Mouse (Mus musculus) ovary, postnatal 10 days (tissue): ENCODE measurements around the gene Fam120b.
A peak's percentile ranks its signal among the peaks of the same experiment; 100 is the strongest.
"Not testable (repeated sequence)": the region's sequence is repeated elsewhere in the genome, so short reads cannot be mapped to it uniquely, and the experiment has no call there.

Experiments used
- DNase-seq: peaks from one replicate; pipeline ENCODE4 v3.0.0; 2022; ENCODE audit warnings: low spot score

The Fam120b gene

DNA sequence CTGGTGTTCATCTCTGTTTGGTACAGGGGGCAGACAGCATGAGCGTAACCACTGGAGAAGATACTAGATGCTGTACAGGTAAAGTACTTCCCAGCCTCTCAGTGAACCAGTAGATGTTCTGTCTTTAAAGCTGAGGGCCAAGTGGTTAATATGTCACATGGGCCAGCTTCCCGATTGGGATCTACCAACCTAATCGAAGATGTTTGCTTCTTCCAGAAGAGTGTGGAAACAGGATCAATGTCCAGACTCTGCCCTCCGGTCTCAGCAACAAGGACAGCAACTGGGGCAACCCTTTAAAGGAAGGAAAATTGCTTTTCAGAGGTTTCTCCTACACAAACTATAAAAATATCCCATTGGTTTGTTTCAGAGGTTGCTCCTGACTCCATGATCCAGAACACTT lies 35.5 kb downstream of the Fam120b start:
- no peak for DNase-seq

DNA sequence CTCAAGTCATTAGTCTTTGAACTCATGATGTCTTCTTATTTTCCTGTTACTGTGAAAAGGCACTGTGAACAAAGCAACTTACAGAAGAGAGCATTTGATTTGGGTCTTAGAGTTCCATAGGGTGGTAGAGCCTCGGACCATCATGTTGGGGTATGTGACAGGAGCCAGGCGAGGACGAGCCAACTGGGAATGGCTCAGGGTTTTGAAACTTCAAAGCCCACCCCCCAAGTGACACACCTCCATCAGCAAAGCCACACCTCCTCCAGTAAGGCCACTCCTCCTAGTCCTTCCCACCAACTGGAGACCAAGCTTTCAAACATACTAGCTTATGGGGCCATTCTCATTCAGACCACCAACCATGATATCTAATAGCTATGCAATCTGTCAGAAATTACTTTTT lies 36.0 kb downstream of the Fam120b start:
- DNase-seq: no peak

DNA sequence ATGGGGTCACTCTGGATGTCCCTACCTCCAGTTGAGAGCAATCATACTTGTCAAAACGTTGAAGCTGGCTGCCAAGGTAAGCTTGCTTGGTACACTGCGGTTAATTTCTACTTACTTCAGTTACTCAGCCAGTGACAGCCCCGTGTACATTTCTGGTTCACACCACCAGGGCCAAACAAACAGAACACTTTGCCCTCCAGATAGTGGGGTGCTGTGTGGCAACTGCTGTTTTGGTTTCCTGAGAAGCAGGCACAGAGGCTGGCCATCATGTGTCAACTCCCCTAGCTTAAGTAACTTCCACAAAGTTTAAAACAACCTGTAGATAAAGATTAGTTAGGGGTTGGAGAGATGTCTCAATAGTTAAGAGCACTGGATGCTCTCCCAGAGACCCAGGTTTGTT lies 38.7 kb downstream of the Fam120b start:
- no peak for DNase-seq

DNA sequence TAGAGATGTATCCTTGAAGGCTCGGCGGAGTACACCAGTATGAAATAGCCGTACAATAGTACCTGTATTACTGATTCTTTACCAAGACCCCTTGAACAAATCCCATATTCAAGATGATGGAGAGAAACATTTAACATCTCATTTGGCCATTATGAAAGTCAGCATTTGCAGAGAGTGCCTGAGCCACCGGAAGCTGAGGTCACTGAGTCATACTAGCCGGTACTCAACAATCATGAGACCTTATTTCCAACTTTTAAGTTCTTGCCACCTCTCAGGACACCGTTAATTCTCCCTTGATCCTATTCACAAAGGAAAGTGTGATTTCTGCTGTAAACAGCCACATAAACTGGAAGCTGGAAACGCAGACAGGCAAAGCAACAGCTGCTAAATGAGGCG lies 44.1 kb downstream of the Fam120b start:
- DNase-seq: no peak

DNA sequence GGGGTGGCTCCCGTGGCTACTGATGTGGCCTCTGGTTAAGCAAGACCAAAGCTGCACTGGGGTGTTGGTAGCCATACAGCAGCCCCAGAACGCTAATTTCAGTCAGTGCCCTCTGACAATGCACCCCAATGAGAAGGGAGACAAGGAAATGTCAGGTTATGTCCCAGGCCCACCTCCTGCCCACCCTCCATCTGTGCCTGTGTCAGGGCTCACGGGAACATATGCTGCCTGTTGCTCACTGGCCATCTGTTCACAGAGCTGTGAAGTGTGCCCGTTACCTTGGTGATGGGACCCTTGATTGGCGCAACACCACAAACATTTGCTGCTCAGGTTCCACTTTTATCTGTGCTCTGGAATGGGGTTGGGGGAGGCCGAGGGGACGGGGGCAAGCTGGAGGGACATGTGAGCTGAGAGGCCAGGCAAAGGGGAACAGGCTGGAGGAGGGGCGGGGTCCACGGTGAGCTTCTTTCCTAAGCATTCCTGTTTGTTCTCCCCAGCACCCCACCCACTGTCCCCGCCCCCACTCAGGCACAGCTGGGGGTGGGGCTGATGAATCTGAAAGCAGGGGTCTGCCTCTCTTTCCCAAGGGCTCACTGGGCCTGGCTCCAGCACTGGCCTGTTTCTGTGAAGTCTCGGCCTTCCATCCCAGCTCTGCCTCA lies 44.6 kb downstream of the Fam120b start:
- no peak for DNase-seq

DNA sequence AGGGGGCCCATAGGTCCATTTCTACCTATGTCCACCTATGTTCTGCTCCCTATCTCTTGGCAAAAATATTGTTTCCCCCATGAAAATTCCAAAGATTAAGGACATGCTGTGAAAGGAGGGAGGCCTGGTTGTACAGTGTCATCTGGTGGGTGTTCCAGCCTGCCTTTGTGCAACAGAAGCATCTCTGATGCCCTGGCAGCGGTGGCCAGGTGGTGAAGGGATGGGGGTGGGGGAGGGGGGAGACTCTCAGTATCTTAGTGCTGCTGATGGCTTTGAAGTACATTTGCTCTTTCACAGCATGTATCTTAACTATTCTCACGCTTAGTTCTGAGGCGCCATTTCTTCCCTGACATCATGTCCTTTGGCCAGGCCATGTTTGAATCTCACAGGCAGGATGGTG lies 49.4 kb downstream of the Fam120b start:
- DNase-seq: no peak

DNA sequence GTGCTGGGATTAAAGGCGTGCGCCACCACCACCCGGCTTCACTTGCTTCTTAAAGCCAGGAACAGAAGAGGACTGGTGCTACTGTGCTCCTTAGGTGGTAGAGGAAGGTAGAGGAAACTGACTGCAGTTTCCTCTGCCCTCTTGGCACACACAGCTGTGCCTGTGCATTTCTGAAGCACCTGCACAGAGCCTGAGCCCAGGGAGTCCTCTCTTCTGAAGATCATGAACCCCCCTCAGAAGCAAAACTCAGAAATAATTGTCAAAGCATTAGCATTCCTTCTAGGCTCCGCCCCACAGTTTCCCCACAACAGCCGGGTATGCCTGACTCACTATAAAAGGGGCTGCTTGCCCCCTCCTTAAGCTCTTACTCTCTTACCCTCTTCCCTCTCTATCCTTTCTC lies 51.8 kb downstream of the Fam120b start:
- no peak for DNase-seq

DNA sequence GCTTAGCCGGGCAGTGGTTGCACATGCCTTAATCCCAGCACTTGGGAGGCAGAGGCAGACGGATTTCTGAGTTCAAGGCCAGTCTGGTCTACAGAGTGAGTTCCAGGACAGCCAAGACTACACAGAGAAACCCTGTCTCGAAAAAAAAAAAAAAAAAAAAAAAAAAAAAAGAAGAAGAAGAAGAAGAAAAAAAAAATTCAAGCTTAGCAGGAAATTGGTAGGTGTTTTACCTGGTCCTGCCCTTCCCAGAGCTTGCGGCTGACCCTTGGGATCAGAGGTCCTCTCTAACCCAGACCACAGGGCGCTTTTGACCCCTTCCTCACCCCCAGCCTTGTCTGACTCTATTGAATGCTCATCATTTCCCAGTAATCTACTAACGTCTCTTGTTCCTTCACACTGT lies 53.1 kb downstream of the Fam120b start:
- DNase-seq: not testable (repeated sequence)

DNA sequence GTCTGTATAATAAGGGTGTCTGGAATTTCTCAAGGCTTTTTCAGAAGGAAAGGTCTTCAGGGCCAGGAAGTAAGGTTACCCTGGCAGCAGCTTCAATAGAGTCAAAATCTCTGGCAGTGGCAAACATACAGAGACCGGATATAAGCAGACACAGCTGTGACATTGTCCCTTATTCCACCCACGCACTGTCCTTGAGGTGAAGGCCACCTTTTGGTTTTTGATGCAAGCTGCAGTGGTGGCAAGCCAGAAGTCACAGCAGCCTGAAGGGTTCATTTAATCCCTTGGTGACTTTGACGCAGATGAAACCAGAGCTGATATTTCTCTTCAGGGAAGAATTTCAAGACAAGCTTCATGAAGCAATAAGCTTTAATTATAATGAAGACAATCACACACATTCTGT lies 53.6 kb downstream of the Fam120b start:
- no peak for DNase-seq

DNA sequence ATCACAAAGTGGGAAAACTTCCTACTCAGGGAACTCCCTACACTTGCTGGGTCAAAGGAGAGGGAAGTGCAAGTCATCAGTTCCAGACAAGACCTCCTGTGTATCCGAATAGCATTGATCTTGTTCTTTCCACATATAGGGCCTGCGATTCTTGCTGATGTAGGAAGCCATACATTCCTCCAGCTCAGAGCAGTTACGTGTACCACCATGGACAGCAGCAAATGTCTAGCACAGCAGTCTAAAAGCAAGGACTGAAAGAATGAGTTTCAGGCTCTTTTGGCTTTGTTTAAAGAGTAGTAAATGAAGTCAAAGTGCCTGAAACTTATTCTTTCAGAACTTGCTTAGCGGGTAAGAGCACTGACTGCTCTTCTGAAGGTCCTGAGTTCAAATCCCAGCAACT lies 59.2 kb downstream of the Fam120b start:
- DNase-seq: no peak

DNA sequence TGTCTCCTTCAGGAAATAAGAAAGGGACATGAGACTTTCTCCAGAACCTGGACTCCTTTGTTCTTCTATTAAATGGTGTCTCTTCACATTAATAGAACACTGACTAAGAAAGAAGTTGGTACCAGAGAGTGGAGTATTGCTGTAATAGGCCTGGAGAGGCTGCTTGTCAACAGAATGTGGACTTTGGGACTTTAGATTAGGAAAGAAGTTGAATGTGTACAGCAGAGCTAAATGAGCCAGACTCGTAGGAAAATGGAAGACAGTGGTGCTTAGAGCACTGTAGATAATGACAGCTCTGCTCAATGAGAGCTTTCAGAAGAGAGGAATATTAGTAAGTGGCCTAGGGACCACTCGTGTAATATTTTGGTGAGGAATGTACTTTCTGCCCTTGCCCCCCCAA lies 60.6 kb downstream of the Fam120b start:
- no peak for DNase-seq

DNA sequence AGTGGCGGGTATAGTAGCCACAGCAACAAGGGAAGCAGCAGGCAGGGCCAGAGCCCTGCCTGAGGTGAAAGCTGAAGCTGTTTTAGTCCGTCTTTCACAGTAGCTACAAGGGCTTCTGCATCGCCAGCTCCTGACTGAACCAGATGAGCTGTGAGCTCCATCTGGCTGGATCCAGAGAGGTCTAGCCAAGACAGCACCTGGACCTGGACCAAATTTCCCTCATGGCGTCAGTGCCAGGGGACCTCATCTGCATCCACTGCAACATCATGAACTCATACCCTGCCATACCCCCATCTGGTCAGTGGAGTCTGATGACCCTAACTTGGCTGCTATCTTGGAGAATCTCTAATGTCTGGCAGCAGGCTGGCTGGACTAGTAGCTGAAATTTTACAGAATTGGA lies 63.8 kb downstream of the Fam120b start:
- no peak for DNase-seq

DNA sequence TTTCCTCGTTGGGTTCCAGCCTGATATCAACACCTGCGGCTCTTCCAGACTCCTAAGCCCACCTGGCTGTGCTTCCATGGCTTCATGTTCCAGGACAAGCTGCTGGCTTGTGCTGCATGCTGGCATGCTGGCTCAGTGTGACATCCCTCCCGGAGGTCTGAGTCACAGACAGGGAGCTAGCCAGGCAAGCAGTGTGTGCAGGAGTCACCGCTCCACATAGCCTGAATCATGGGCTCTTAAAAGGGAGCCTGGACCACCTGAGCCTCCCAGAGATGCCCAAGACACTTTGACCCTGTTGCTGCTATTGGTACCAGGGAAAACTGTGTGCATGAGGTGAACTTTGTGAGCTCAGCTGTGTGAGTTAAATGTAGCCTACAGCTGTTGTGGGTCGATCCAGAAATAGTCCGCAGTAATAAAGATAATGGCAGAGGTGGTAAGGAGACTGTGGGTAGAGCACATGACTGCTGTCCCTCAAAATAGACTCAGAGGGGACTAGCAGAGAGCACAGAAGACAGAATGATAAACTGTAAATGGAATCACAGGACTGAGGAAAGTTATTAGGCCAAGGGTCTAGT lies 66.0 kb downstream of the Fam120b start:
- no peak for DNase-seq

DNA sequence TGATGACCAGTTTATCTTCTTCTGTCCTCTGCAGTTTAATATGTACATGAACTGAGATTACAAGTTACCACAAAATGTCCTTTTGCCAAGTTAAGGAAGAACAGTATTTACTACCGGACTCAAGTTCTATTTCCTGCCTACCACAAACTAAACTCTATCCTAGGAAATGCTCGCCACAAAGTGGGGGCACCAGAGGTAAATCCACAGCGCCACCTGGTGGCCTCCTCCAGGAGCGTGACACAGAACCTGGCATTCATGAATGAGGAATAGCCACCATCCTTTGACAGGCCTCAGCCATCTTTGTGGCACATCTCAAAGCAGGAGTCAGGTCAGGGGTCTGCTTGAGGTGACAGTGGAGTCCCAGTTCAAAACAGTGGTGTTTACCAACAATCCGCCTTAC lies 71.7 kb downstream of the Fam120b start:
- peak; percentile 20 for DNase-seq

DNA sequence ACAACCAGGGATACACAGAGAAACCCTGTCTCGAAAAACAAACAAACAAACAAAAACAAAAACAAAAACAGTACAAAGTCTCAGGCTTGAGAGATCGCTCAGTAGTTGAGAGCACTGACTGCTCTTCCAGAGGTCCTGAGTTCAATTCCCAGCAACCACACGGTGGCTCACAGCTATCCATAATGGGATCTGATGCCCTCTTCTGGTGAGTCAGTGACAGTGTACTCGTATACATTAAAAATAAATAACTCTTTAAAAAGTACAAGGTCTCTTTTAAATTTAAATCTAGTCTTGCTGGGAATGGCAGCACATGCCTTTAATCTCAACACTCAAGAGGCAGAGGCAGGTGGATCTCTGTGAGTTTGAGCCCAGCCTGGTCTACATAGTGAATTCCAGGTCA lies 76.7 kb downstream of the Fam120b start:
- no peak for DNase-seq
